Mouse (Mus musculus) forebrain, embryonic 12.5 days (tissue): Measurements from ENCODE around the gene Tuba4a. TPM values are rescaled to one million over a fixed set of nuclear protein-coding genes. Genes with fewer than 3 reads are reported as not detected.

Source experiments
- ATAC-seq: fragments of 200-750 bp; cut with Nextera tagmentation; 2 replicates; pipeline ENCODE4 v1.8.0; 2017; ENCODE audit warnings: moderate TSS enrichment; ENCODE audit not compliant: low FRiP score
- H3K27ac ChIP-seq: fragments of 300-500 bp; sonication (generic); 2 replicates; pipeline ENCODE4 v1.5.1; 2016; ENCODE audit warnings: mild to moderate bottlenecking
- H3K27me3 ChIP-seq: fragments of 300-500 bp; sonication (generic); 2 replicates; pipeline ENCODE4 v1.6.1; 2016; ENCODE audit warnings: mild to moderate bottlenecking
- H3K36me3 ChIP-seq: fragments of 300-500 bp; sonication (generic); replicated peaks from 2 replicates; pipeline ENCODE4 v1.6.1; 2016; ENCODE audit warnings: mild to moderate bottlenecking
- H3K4me1 ChIP-seq: fragments of 300-500 bp; sonication (generic); 2 replicates; pipeline ENCODE4 v1.6.1; 2016
- H3K4me2 ChIP-seq: fragments of 300-500 bp; sonication (generic); 2 replicates; pipeline ENCODE4 v1.6.1; 2016; ENCODE audit warnings: mild to moderate bottlenecking, moderate library complexity
- H3K4me3 ChIP-seq: fragments of 300-500 bp; sonication (generic); replicated peaks from 2 replicates; pipeline ENCODE4 v1.5.1; 2016; ENCODE audit warnings: mild to moderate bottlenecking
- H3K9ac ChIP-seq: fragments of 300-500 bp; sonication (generic); 2 replicates; pipeline ENCODE4 v1.6.1; 2016; ENCODE audit warnings: mild to moderate bottlenecking
- H3K9me3 ChIP-seq: fragments of 300-500 bp; sonication (generic); 2 replicates; pipeline ENCODE4 v1.6.1; 2016
- WGBS: fragments of 180-500 bp; shearing (Covaris S2); methylation state at CpG from one replicate; pipeline ENCODE4 v1.1.7; 2016; 5-methylcytosine and 5-hydroxymethylcytosine counted together
- polyA plus RNA-seq: library from polyadenylated mRNA; unstranded; fragments of >200 nt; fragmentation: Nextera tagmentation; extraction: Ambion mirVana; gene quantifications from 2 replicates; pipeline ENCODE4 v1.2.1, GENCODE M21; 2016

Gene Tuba4a
- 8.1 and 9.1 TPM in 2 replicates for polyA plus RNA-seq

- under 1% methylated on average over 33 of the region's 34 CpGs for WGBS
- Histone ChIP-seq H3K9ac (peak within 1 kb of the TSS; percentile 47), H3K4me2 (peak within 1 kb of the TSS; percentile 91), H3K36me3 (peaks cover 15% of the 10 kb centered on the region), H3K4me1 (peaks cover 17% of the 10 kb centered on the region), H3K27me3 (peaks cover 80% of the 10 kb centered on the region), H3K9me3 (no peaks in the 10 kb centered on the region), H3K27ac (no peak within 1 kb of the TSS), H3K4me3 (peak within 1 kb of the TSS; percentile 50)
- peak; percentile 55; the same call in 1 of the 2 replicates for ATAC-seq
Observed at GRCm38 (mm10) chr1:75219531-75219930, at the start of gene Tuba4a. Tuba4a (minus strand) TSS chr1:75219865.

GRCm38 (mm10) chr1:75264091-75264880 lies 44.6 kb upstream of the Tuba4a start, which contains the start of gene Ptprn:
Ptprn (minus strand) TSS chr1:75264502.
- no peaks in the 10 kb centered on the region for H3K36me3 ChIP-seq
- no peak within 1 kb of the TSS for H3K27ac ChIP-seq
- H3K9me3 ChIP-seq: no peaks in the 10 kb centered on the region
- peaks cover 59% of the 10 kb centered on the region for H3K27me3 ChIP-seq
- peak within 1 kb of the TSS; percentile 68 for H3K4me2 ChIP-seq
- WGBS: 11% methylated on average over 32 of the region's 32 CpGs
- peak within 1 kb of the TSS; percentile 47 for H3K4me3 ChIP-seq
- H3K9ac ChIP-seq: peak within 1 kb of the TSS; percentile 47
- peak; percentile 75 for ATAC-seq
- peaks cover 7% of the 10 kb centered on the region for H3K4me1 ChIP-seq

GRCm38 (mm10) chr1:75262969-75263951 lies 43.6 kb upstream of the Tuba4a start:
- Histone ChIP-seq H3K9me3 (no peaks in the 10 kb centered on the region), H3K27ac (no peak overlapping the region), H3K4me2 (peak overlapping the region; percentile 68), H3K4me1 (peaks cover 7% of the 10 kb centered on the region), H3K27me3 (peaks cover 53% of the 10 kb centered on the region), H3K36me3 (no peaks in the 10 kb centered on the region), H3K4me3 (peak overlapping the region; percentile 47), H3K9ac (peak overlapping the region; percentile 47)
- 2% methylated on average over 40 of the region's 40 CpGs for WGBS
- peak; percentile 65 for ATAC-seq

GRCm38 (mm10) chr1:75261278-75261677 lies 41.6 kb upstream of the Tuba4a start:
- H3K9me3 ChIP-seq: no peaks in the 10 kb centered on the region
- peaks cover 7% of the 10 kb centered on the region for H3K4me1 ChIP-seq
- H3K27ac ChIP-seq: no peak overlapping the region
- no peak for ATAC-seq
- no peak overlapping the region for H3K9ac ChIP-seq
- H3K27me3 ChIP-seq: peaks cover 60% of the 10 kb centered on the region
- no peak overlapping the region for H3K4me3 ChIP-seq
- no peak overlapping the region for H3K4me2 ChIP-seq
- H3K36me3 ChIP-seq: no peaks in the 10 kb centered on the region

GRCm38 (mm10) chr1:75255516-75256046 lies 35.9 kb upstream of the Tuba4a start:
- no peaks in the 10 kb centered on the region for H3K9me3 ChIP-seq
- no peaks in the 10 kb centered on the region for H3K36me3 ChIP-seq
- peaks cover 11% of the 10 kb centered on the region for H3K4me1 ChIP-seq
- no peak overlapping the region for H3K27ac ChIP-seq
- no peak for ATAC-seq
- H3K4me3 ChIP-seq: no peak overlapping the region
- H3K4me2 ChIP-seq: no peak overlapping the region
- no peak overlapping the region for H3K9ac ChIP-seq
- peaks cover 22% of the 10 kb centered on the region for H3K27me3 ChIP-seq
- 77% methylated on average over 10 of the region's 10 CpGs for WGBS

- Histone ChIP-seq H3K27me3 (peaks cover 22% of the 10 kb centered on the region), H3K4me2 (no peak overlapping the region), H3K4me3 (no peak overlapping the region), H3K4me1 (peaks cover 12% of the 10 kb centered on the region), H3K9ac (no peak overlapping the region), H3K27ac (no peak overlapping the region), H3K36me3 (no peaks in the 10 kb centered on the region), H3K9me3 (no peaks in the 10 kb centered on the region)
- WGBS: 76% methylated on average over 8 of the region's 8 CpGs
- ATAC-seq: no peak
Observed at GRCm38 (mm10) chr1:75254625-75255013, 35.0 kb upstream of the Tuba4a start.

- Histone ChIP-seq H3K4me2 (no peak overlapping the region), H3K9me3 (no peaks in the 10 kb centered on the region), H3K36me3 (no peaks in the 10 kb centered on the region), H3K4me1 (peaks cover 12% of the 10 kb centered on the region), H3K9ac (no peak overlapping the region), H3K27ac (no peak overlapping the region), H3K27me3 (peaks cover 22% of the 10 kb centered on the region), H3K4me3 (no peak overlapping the region)
- 63% methylated on average over 16 of the region's 16 CpGs for WGBS
- ATAC-seq: no peak
Observed at GRCm38 (mm10) chr1:75253849-75254624, 34.4 kb upstream of the Tuba4a start.

- H3K9me3 ChIP-seq: no peaks in the 10 kb centered on the region
- 80% methylated on average over 16 of the region's 16 CpGs for WGBS
- peaks cover 15% of the 10 kb centered on the region for H3K4me1 ChIP-seq
- H3K4me3 ChIP-seq: no peak overlapping the region
- no peak overlapping the region for H3K27ac ChIP-seq
- no peak for ATAC-seq
- no peak overlapping the region for H3K4me2 ChIP-seq
- H3K27me3 ChIP-seq: peaks cover 17% of the 10 kb centered on the region
- no peaks in the 10 kb centered on the region for H3K36me3 ChIP-seq
- no peak overlapping the region for H3K9ac ChIP-seq
Observed at GRCm38 (mm10) chr1:75253029-75253428, 33.4 kb upstream of the Tuba4a start.

- Histone ChIP-seq H3K9ac (no peak overlapping the region), H3K9me3 (no peaks in the 10 kb centered on the region), H3K27me3 (peaks cover 15% of the 10 kb centered on the region; the same call in 1 of the 2 replicates), H3K4me1 (peaks cover 22% of the 10 kb centered on the region), H3K36me3 (no peaks in the 10 kb centered on the region), H3K4me2 (no peak overlapping the region), H3K27ac (no peak overlapping the region), H3K4me3 (no peak overlapping the region)
- no peak for ATAC-seq
- 74% methylated on average over 13 of the region's 13 CpGs for WGBS
Observed at GRCm38 (mm10) chr1:75252308-75252707, 32.6 kb upstream of the Tuba4a start.

GRCm38 (mm10) chr1:75251112-75251970 lies 31.7 kb upstream of the Tuba4a start:
- Histone ChIP-seq H3K4me2 (peak overlapping the region; percentile 47), H3K27ac (peak overlapping the region; percentile 31; the same call in 1 of the 2 replicates), H3K36me3 (no peaks in the 10 kb centered on the region), H3K9ac (no peak overlapping the region), H3K9me3 (no peaks in the 10 kb centered on the region), H3K4me3 (peak overlapping the region; percentile 21), H3K27me3 (peaks cover 13% of the 10 kb centered on the region; the same call in 1 of the 2 replicates), H3K4me1 (peaks cover 23% of the 10 kb centered on the region)
- peak; percentile 54 for ATAC-seq
- 3% methylated on average over 21 of the region's 22 CpGs for WGBS

GRCm38 (mm10) chr1:75250498-75250897 lies 30.8 kb upstream of the Tuba4a start:
- WGBS: 63% methylated on average over 3 of the region's 3 CpGs
- Histone ChIP-seq H3K27ac (peak overlapping the region; percentile 36; the same call in 1 of the 2 replicates), H3K36me3 (no peaks in the 10 kb centered on the region), H3K9ac (no peak overlapping the region), H3K9me3 (no peaks in the 10 kb centered on the region), H3K4me2 (no peak overlapping the region), H3K27me3 (peaks cover 13% of the 10 kb centered on the region; the same call in 1 of the 2 replicates), H3K4me1 (peaks cover 23% of the 10 kb centered on the region), H3K4me3 (no peak overlapping the region)
- no peak for ATAC-seq
